Mouse (Mus musculus) erythroblast, embryonic 14.5 days (primary cell): ENCODE measurements around the gene Nqo2.

Source experiments
- GATA1 ChIP-seq: IDR thresholded peaks from 2 replicates; pipeline ENCODE4 v1.6.1; 2012; ENCODE audit warnings: low read length, inconsistent platforms, mixed read lengths
- TAL1 ChIP-seq: IDR thresholded peaks from 3 replicates; pipeline ENCODE4 v1.6.1; 2012; ENCODE audit warnings: low read length, inconsistent platforms, mixed read lengths

- no peak for TF ChIP-seq GATA1
- TF ChIP-seq TAL1, result no peak
Observed at GRCm38 (mm10) chr13:34035424-34035823, 70.9 kb downstream of the Nqo2 start.
